Mouse (Mus musculus) gastrocnemius, postnatal 36 days (tissue): ENCODE data around the gene D030056L22Rik. TPM values are rescaled to one million over a fixed set of nuclear protein-coding genes. Genes with fewer than 3 reads are reported as not detected.

Experiments used
- DNase-seq, 2 experiments: peaks; one replicate each; pipeline ENCODE4 v3.0.0; 2022
- intact Hi-C: fragments of 180-260 bp; cut with DNase I; formaldehyde crosslinking; loops from one replicate; pipeline ENCODE4 v1.15.1; 2025
- total RNA-seq, 2 experiments: library from RNA; stranded (reverse); gene quantifications; 2 replicates each; pipeline ENCODE4 v1.2.3; 2021

The D030056L22Rik gene
- total RNA-seq, 2 experiments from 2014 or later, result 2.7 to 4.1 TPM

DNA sequence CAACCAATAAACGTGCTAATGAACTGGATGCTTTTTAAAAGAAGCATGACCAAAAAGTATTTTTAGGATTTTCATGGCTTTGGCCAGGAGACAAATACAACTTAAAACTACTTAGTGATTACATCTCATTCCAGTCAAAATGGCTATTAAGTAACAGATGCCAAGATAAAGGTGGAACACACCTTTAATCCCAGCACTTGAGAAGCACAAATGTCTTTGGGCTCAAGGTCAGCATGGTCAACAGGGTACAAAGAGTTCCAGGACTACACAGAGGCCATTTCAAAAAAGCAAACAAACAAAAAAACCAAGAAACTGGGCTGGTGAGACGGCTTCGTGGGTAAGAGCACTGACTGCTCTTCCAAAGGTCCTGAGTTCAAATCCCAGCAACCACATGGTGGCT lies 7.3 kb downstream of the D030056L22Rik start:
- DNase-seq, result no peak
- intact Hi-C loops, result no loop called here

DNA sequence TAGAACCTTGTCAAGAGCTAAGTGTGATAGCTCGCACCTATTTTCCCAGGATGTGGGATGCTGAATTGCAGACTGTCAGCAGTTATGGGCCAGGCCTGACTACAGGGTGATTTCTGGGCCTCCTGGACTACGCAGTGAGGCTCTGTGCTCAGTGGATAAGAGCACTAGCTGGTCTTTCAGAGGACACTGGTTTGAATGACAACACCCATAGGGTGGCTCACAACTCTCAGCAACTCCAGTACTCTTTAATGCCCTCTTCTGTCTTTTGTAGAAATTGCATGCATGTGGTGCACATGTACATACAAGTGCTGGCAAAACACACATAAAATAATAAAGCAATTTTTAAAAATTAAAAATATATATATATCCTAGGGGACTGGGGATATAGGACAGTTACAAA lies 12.2 kb downstream of the D030056L22Rik start:
- DNase-seq, result no peak
- intact Hi-C loops, result no loop called here

DNA sequence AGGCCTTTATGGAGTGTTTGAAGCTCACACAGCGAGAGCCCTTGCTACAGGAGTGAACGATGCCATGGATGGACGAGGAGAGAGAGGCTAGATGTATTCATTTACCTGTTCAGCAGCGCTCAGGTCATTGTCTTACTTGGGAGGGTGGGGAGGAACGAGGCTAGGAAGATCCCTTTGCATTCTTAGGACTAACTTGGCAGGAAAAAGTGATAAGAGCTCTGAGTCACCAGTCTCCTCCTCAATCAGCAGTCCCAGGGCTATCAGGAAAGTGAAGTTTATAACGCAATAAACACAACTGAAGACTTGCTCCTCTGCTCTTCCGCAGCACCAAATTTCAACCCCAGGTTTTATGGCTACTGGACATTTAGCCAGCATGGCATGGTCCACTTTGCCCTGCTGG lies 17.3 kb downstream of the D030056L22Rik start:
- intact Hi-C loops, result no loop called here
- DNase-seq, result no peak

DNA sequence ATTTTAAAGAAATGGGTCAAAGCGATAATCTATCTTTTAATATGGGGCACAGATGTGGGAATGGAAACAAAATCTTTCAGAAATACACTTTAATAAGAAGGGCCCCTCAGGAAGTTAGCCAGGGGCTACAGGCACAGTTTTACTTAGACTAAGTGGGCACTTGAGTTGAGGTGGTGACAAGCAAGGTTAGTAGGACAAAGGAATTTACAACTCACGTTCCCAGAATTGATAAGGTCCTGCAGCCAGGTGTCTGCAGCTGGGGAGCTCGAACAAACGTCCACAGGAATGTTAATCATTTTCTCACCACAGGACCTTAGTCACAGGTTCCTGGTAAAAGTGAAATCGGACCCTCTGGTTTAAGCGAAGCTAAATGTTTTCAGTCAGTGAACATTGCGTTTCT lies 18.1 kb downstream of the D030056L22Rik start:
- DNase-seq, result no peak
- intact Hi-C loops, result no loop called here

DNA sequence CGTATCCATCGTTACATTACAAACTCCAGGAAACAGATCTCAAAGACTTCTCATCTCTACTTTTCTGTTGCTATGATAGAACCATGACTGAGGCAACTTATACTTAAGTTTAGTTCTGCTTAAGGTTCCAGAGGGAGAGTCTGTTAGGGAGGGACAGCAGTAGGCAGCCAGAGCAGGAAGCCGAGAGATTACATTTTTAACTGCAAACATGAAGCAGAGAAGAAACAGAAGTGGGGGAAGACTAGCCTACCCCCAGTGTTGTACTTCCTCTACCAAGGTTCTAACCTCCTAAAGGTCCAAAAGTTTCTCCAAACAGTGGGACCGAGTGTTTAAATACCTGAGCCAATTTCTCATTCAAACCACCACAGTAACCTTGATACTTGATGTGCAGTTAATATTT lies 22.9 kb downstream of the D030056L22Rik start:
- DNase-seq, result no peak
- intact Hi-C loops, result no loop called here

DNA sequence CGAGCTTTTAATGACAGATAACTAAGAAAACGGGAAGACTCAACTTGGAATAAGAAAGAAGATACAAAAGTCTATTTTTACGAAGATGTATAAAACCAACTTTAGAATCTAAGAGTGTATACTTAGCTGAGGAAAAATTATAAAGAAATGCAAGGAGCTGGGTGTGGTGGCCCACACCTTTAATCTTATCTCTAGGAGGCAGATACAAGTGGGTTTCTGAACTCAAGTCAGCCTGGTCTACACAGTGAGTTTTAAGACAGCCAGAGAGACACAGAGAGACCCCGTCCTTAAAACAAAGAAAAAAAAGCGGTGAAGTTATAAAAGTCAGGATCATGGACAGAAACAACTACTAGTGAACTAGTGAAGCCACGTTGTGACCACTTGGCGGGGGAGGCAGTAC lies 26.2 kb downstream of the D030056L22Rik start:
- no peak for DNase-seq

DNA sequence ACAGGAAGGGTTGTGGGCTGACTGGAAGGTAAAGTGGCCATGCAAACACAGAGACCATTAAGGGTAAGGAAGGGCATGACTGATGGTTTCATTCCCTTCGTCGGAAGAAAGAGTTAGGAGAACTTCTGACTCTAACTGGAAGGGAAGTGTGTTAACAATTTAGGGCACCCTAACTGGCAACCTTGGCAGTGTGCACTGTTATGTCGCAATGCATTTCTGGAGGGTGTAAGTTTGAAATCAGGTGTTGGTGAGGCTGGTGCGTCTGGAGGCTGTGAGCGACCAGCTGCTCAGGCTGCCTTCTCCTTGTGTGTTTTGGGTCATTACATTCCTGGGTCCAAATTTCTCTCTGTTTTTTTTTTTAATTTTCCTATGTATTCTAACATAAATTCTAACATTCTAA lies 31.0 kb downstream of the D030056L22Rik start:
- DNase-seq, result no peak
- intact Hi-C loops, result no loop called here

More for the DNA sequence above, 26.2 kb downstream of the D030056L22Rik start:
- intact Hi-C loops, result no loop called here

DNA sequence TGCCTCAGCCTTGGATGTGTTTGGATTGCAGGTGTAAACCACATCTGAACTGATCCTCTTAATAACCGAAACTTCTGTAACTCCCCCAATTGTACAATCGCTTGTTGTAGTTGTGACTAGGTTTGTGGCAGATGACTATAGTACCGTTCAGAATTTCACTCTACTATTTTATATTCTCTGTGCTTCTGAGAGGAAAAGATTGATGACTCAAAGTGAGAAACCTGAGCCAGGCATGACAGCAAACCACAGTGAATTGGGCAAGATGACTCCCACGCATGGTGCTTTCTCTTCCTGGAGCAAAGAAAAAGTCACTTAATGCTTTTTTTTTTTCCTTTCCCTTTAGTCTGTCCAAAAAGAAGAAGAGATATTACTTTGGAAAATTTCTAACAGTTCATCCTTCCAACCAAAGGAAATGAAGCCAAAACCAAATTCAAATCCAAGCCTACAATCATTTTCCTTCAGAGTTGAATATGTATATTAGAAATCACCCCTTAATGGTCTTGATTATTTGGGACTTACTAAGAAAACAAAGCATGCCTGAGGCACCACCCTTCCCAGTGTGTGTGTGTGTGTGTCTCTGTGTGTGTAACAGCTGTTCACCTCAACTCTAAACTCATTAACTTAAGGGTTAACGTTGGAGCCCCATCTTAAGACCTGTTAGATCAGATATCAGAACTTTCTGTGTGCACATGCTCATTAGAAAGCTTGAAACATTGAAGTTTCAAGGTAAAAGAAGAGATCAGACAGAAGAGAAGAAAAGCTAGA lies 33.8 kb downstream of the D030056L22Rik start:
- no peak for DNase-seq
- intact Hi-C loops, result no loop called here

DNA sequence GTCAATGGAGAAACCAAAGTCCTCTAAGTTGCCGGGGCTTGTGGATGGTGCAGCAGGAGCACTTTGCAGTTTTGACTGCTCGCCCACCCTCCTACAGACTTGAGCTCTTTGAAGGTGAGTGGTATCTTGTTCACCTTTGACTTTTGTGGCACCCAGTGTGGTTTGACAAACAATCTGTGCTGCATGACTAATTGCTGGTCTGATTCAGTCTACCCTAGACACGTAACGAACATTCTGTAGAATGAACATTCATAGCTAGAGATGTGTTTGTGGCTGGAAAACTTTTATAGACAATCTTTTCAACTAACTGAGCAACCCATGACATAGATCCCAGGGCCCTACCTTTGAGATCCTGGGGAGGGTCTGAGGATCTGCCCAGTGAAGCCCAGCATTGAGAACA lies 34.4 kb downstream of the D030056L22Rik start:
- no peak for DNase-seq
- intact Hi-C loops, result no loop called here

DNA sequence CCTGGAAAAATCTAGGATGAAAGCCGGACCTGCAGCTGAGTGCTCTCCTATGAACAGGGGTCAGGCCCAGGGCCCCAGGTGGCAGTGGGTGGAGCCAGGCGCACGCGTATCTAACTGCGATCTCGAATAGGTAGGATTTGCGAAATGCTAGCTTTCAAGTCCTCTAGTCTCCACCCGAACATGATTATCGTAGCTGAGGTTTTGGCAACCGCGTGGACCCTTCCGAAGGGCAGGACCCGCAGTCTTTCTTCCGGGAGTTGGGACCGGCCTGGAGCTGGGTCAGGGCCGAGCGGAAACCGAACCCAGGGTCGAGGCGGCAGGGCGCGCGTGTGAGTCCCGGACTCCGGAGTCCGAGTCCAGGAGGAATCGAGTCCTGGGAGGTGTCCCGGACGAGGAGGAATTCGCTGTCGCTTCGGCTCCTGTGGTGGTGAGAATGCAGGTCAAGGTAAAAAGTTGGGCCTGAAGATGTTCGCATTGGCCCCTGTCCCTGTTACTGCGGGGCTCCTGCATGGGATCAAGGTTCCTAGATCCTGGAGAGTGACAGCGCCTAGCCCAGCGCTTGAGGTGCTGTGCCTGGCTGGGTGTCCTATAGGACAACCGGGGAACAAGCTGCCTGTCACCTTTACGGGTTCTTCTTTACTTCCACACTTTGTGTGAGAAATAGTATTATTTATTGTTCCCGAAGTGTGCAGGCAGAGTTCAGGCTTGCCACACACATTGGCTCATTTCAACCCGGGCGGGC lies 36.8 kb downstream of the D030056L22Rik start, which contains the start of gene Trpm6:
Trpm6 (plus strand) TSS at position 386 of the 742 bp plus-strand sequence.
- intact Hi-C loops, result no loop called here
- no peak for DNase-seq

DNA sequence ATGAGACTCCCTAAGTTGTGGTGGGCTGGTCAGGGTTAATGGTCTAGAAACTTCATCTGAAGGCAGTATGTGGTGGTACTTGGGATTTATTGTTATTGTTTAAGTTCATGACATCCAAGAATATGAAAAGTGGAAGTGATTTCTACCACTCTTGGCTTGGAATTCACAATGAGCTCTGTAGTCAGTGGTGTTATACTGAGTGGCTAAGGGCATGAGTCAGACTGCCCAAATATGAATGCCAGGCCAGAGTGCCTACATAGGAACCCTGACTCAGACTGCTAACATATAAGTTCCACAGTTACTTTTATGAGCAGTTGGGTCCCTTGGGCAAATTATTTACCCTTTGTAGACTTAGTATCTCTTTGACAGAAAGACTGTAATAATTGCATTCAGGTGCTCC lies 44.2 kb downstream of the D030056L22Rik start:
- intact Hi-C loops, result no loop called here

DNA sequence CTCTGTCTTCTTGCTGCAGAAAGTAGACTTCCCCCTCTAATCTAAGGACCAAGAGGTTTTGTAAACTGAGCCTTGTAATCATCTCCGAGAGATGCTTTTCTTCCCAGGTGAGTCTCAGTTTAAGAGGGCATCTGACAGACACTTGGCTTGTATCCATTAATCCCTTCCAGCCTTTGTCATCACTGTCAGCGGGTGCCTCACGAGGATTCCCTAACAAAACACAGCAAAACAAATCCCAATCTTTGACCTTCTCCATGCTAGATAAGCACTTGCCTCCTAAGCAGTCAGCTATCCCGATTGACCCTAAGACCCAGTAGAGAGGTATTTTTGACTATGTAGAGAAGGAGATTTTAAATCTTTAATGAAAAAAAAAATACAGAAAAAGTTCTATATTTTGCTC lies 44.7 kb downstream of the D030056L22Rik start:
- intact Hi-C loops, result no loop called here
- no peak for DNase-seq

More for the DNA sequence above, 44.2 kb downstream of the D030056L22Rik start:
- DNase-seq, result no peak

DNA sequence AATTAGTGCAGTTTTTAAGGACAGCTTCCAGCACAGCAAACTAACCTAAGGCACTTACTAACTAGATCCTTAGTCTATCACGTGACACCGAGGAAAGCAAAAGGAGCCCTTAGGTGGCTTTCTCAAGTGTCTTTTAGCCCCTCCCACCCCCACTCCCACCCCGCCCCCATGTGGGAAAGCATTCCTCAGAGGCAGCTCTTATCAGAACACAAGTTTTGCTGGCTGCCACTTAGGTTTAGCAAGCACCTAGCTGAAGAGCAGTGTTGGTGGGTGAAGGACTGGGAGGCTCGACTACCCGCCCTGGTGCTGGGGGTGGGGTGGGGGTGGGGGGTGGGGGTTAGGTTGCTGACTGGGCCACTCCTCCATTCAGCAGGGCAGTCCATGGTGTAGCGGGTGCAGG lies 45.3 kb downstream of the D030056L22Rik start:
- intact Hi-C loops, result no loop called here
- no peak for DNase-seq

DNA sequence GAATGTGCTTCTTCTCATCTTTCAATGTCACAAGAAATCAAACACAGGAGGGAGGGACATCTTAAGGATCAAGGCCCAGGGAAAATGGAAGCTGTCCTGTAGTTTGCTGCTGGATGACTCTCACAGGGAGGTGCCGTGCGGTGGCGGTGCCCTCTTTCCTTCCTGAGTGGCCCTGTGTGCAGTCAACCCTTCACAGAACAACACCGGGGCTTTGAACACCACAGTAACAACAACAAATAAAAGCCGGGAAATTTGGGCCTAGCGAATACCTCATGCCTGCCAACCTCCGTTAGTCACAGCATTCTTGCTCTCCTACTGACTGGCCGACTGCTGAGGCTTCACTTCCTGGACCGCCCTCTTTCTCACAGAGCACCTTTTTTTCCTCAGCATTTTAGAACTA lies 45.9 kb downstream of the D030056L22Rik start:
- DNase-seq, result no peak
- intact Hi-C loops, result no loop called here

DNA sequence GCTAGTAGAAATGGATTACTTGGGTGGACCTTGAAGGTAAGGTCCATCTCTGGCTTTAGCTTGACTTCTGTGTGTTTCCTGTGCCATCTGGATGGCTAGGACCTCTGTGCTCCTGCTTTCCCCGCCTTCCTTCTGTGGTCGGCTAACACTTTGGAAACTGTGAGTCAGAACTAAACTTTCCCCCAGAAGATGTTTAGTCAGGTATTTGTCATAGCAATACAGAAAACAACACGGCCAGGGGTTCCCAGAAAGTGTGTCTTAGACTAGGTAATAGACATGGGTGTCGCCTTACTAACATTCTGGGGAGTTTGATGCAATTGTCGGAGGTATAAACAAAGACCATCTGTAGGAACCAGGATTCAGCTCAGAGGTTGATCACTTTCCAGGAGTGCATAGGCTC lies 53.4 kb downstream of the D030056L22Rik start:
- no peak for DNase-seq
- intact Hi-C loops, result no loop called here

Other genes with a start within 250 kb of the D030056L22Rik start
- gene Ostf1, start 81.4 kb upstream of the D030056L22Rik start, total RNA-seq, result 10 to 100 TPM; 22.0 to 25.0 TPM
- 1 to 10 TPM; 2.2 to 3.0 TPM for gene Nmrk1, start 81.2 kb upstream of the D030056L22Rik start, total RNA-seq
- 100 to 1,000 TPM; 125 to 136 TPM for gene Carnmt1, start 42.4 kb upstream of the D030056L22Rik start, total RNA-seq
- gene Trpm6, start 36.8 kb downstream of the D030056L22Rik start, total RNA-seq, result under 1 TPM; 0.05 to 0.15 TPM